Mouse (Mus musculus): ENCODE measurements around the gene Adamts2.

The Adamts2 gene

DNA sequence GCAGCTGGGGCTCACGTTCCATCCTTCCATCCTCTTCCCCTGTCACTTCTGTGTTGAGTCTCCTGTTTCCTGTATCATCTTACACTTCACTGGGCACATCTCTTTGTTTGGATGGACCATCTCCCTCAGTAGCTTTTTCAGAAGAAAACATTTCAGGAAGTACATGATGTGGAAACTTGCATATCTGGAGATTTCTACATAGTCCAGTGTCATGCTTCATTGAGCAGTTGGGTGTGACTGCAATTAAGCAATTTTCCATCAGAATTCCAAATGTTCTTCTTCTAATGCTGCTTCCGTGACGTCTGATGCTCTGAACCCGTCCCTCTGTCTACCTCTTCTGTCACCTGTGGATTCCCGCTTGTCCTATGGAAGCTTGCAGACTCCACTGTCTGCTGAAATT is 124.2 kb downstream of the Adamts2 start:
- DNase-seq (ENCODE audit: low spot score in 2 of 2): no peak

DNA sequence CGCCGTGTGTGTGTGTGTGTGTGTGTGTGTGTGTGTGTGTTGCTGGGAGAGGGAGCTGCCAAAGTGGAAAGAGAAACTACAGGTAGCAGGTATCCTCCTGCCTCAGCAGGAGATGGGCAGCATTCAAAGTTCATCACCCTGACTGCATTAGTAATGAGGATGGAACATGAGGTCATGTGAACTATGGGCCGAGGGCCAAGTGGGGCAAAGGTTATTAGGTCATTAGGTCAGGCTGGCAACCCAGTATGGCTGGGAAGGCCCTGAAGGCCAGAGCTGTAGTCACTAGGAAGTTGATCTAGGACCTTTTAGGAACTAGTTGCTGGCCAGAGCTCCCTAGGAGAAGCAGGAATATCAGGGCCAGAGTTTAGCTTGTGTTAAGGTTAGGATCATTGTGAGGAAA is 131.3 kb downstream of the Adamts2 start:
- no peak for DNase-seq (ENCODE audit: low spot score in 2 of 2)

DNA sequence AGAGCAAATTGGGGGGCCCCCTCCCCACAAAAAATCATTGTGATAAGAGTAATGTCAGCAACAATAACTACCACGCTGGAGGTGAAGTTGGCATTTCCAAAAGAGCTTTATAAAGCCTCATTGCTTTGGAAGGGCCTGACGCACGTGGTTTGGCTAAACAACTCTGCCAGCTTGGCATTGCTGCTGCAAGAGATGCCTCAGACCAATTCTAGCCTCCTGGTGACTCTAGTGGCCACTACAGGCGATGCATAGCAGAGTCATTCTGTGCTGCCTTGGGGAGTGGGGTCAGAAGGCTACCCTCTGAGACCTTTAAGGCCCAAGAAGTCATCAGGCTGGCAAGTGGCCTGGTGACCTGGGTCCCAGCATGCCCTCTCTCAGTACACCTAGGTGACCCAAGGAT is 132.2 kb downstream of the Adamts2 start:
- DNase-seq (ENCODE audit: low spot score in 2 of 2): no peak

GRCm38 (mm10) chr11:50736548-50736947 is 134.7 kb downstream of the Adamts2 start:
- DNase-seq (ENCODE audit: low spot score in 2 of 2): no peak

DNA sequence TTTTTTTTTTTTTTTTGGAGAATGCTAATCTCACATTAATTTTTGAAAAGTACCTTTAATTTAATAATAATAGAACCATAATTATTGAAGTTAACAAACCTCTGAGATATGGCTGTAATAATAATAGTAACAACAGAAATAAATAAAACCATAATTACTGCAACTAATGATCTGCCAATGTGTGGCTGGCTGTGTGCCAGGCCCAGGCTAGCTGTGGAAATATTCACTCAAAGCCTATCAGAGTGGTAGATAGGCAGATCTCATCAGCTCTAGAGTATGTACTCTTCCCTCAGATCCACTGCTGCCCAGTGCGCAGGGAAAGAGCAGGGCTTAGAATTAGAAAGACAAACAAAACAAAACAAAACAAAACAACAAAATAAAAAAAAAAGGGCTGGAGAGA is 136.6 kb downstream of the Adamts2 start:
- no peak for DNase-seq (ENCODE audit: low spot score in 2 of 2)

GRCm38 (mm10) chr11:50739453-50739852 is 137.6 kb downstream of the Adamts2 start:
- no peak for DNase-seq (ENCODE audit: low spot score in 2 of 2)

- no peak for DNase-seq (ENCODE audit: low spot score in 2 of 2)
These were observed 140.3 kb downstream of the Adamts2 start for GRCm38 (mm10) chr11:50742146-50742545.

GRCm38 (mm10) chr11:50744971-50745370 is 143.1 kb downstream of the Adamts2 start:
- peak; percentile 27 to 57 for DNase-seq (ENCODE audit: low spot score in 2 of 2)

GRCm38 (mm10) chr11:50746508-50746907 is 144.6 kb downstream of the Adamts2 start:
- no peak for DNase-seq (ENCODE audit: low spot score in 2 of 2)

DNA sequence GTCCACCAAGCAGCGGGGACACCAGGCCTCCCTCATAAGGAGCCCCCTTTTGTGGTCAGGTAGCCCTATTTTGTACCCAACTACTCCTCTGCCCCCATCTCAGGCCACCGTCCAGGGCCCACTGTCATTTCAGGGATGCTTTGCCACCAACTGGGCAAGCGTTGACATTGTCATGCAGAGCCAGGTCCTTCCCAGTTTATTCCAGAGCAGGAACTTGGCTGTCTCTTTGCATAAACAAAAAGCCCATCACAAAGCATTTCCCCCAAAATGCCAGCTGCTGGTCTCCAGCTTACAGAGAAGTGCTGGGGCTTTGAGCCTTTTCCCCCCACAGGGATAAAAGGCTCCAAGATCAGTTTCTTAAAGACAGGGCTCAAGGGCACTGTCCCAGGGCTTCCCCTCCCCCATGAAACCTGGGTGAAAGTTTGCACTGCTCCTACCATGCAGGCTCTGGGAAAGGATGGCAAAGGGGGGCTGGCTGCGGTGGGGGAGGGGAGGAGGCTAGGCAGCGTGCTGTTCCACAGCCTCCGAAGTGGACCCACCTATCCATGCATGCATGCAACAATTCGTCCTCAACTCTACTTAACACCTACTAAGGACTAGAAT is 149.2 kb downstream of the Adamts2 start:
- DNase-seq (ENCODE audit: low spot score in 2 of 2): no peak

- DNase-seq (ENCODE audit: low spot score in 2 of 2): no peak
These were observed 155.9 kb downstream of the Adamts2 start for GRCm38 (mm10) chr11:50757741-50758140.

- DNase-seq (ENCODE audit: low spot score in 2 of 2): no peak
These were observed 164.6 kb downstream of the Adamts2 start for GRCm38 (mm10) chr11:50766461-50766860.

- DNase-seq (ENCODE audit: low spot score in 2 of 2): peak; percentile 43 to 52
These were observed 165.2 kb downstream of the Adamts2 start for GRCm38 (mm10) chr11:50767039-50767438.

GRCm38 (mm10) chr11:50768995-50769749 is 167.3 kb downstream of the Adamts2 start:
- peak; percentile 94 for DNase-seq (ENCODE audit: low spot score in 2 of 2)

DNA sequence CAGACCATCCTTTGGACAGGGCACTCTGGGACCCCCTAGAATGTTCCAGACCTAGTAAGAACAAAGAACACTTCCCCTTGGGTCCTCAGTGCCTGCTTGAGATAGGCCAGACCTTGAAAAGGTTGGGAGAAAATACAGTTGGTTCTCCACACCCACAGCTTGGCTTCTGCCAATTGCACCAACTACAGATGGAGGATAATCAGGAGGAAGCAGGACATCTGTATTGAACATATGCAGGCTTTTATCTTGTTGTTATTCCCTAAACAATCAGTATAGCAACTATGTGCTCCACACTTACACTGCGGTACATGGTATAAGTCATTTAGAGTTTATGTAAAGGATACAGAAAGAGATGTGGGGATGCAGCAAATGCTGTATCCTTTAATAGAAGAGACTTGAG is 169.1 kb downstream of the Adamts2 start:
- DNase-seq (ENCODE audit: low spot score in 2 of 2): no peak

DNA sequence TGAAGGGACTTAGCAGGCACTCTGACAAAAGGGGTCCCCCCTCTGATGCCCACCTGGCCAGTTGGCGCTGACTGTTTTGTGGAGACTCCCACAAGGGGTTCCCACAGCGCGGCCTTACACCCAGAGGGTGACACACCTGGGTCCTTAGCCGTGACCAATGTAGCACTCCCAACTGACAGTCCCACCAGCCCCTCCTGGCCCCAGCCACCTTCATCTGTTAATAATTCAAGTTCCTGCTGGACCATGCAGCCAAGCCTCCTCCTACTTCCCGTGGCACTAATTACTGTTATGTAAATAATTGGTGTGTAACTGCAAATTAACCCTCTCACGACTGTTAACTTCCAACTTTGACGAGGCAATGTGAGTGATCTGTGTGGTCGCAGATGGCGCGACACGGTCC is 195.8 kb downstream of the Adamts2 start:
- no peak for DNase-seq (ENCODE audit: low spot score in 2 of 2)

- DNase-seq (ENCODE audit: low spot score in 2 of 2): no peak
These were observed 197.0 kb downstream of the Adamts2 start for GRCm38 (mm10) chr11:50798836-50799235.

DNA sequence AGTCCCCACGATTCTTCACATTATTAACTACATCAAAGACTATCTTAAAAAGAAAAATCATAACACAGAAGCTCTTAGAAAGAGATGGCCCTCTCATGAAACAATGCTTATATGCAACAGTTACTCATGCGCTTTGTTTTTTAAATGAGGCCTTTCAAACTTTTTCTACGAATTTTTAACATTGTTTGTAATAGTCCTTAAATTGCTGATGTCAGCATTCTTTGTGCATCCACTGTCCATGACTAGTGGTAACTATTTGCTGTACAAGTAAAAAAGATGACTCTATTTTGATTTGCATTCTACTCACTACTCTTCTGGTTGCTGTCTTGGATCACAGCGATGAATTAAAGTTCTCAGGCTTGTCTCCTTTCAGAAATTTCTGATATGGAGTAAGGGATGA is 212.3 kb downstream of the Adamts2 start:
- DNase-seq (ENCODE audit: low spot score in 2 of 2): no peak

GRCm38 (mm10) chr11:50826214-50826613 is 224.3 kb downstream of the Adamts2 start:
- no peak for DNase-seq (ENCODE audit: low spot score in 2 of 2)

- peak; percentile 91 to 92 for DNase-seq (ENCODE audit: low spot score in 2 of 2)
These were observed 225.4 kb downstream of the Adamts2 start, which contains the start of gene Zfp354c for GRCm38 (mm10) chr11:50827010-50827953. Gene Zfp354c (minus strand): TSS chr11:50827724.

DNA sequence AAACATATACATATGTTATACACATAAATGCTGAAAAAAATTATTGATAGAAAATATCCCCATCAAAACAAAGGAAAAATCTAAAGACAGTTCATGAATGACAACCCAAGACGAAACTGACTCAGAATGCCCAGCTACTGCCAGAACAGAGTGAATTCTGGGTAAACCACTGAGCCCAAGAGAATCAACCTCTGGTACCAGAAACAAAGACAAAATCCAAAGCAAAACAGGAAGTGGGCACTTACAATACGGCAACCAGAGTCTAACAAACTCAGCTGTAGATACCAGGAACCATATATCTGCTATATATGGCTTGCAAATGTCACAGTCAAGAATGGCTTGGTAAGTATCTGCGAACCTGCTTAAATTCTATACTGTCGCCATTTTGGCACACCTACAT is 233.8 kb downstream of the Adamts2 start:
- DNase-seq (ENCODE audit: low spot score in 2 of 2): no peak

- DNase-seq (ENCODE audit: low spot score in 2 of 2): peak; percentile 97 to 98
These were observed 239.3 kb downstream of the Adamts2 start, which contains the start of gene Zfp879 for GRCm38 (mm10) chr11:50841023-50841735. Gene Zfp879 (minus strand): TSS chr11:50841552.

Measured in right cerebral cortex, adult 2 months (tissue).